Mouse (Mus musculus) urinary bladder, postnatal 25 days (tissue): ENCODE results near the gene Sfmbt2.
"Not testable (repeated sequence)": the region's sequence is repeated elsewhere in the genome, so short reads cannot be mapped to it uniquely, and the experiment has no call there.

Source experiments
- DNase-seq: peaks from one replicate; pipeline ENCODE4 v3.0.0; 2022; ENCODE audit warnings: low spot score

Gene Sfmbt2

DNA sequence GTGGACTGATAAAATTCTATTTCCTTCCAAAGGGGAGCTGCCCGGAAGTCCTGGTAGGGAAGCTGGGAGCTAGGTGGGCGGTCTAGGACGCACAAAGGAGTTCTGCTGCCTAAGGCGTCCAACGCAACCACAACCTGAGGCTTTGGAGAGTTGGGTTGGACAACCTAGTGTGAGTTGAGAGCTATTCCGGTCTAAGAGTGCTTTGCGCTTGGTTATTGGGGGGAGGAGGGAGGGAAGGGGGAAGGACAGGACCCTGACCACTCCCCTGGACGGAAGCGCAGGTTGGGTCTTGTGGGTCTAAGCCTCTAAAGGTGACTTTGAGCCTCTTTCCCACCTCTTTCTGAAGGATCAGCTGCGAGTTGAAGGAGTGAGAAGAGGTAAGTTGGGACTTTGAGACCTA, at the start of gene Sfmbt2:
TSS of gene Sfmbt2 (plus strand) at position 335 of the 400 bp plus-strand sequence.
- DNase-seq = no peak

DNA sequence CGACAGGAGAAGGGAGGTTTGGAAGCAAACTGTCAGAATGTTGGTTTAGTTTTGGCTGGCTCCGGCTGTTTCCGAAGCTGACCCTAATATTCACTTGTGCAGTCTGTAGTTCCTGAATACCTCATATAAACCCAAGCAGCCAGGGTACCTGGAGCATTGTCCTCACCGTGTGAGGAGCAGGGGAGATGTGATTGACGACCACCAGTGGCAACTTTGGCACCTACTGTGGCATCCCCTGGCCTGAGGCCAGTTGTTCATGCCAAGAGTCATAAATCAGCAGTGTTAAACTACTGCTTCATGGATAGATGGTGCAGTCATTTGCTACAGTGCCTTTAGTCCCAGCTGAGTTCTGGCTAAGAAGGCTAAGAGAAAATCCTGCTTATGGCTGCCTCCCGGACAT, 49.2 kb upstream of the Sfmbt2 start:
- DNase-seq = no peak

DNA sequence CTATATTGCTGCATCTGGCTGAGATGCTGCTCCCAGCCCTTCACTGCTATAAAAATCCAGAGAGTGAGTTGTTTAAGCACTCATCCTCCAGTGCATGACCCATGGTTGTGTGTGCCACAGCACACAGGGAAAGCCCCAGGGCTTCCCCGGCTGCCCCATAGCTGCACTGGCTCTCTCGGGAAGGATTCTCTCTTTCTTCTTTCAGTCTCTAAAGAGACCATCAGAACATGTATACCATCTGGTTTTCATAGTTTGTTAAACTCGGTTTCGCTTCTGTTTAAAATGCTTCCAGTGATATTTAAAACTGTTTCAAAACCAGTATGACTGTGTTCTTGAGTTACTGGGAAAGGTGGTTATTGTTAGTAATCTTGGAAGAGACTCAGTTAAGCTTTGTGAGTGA, 47.1 kb upstream of the Sfmbt2 start:
- DNase-seq = no peak

DNA sequence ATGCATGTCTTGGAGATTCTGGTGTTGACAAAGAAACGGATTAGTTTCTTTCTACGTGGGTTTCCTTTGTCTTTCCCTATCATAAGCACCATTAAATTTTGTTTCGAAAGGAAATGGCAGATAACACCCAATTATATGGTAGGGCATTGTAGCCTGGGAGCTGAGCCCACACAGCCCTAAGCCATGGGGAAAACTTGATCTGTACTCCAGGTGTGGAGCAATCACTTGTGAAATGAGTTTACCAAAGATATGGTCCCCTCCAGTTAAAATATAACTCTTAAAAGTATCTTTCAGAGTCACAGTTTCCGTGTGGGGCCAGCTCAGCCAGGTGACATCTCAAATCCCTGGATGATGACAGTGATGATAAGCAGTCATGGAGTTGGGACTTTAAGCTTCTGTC, 45.3 kb upstream of the Sfmbt2 start:
- DNase-seq = no peak

DNA sequence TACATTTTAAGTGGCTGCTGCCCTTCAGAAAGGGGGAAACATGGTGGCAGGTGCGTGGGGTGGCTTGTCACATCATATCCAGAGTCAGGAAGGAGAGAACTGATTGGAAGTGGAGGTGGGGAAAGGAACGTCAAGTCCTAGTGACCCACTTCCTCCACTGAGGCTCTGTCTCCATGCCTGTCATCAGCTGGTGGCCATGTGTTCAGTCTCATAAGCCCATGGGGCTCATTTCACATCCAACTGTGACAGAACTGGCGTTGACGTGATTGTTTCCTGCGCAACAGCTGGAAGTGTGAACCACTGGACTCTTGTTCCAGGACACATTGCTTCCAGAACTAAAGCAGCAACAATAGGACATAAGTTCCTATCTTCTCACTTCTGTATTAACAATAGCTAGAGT, 40.1 kb upstream of the Sfmbt2 start:
- no peak for DNase-seq

DNA sequence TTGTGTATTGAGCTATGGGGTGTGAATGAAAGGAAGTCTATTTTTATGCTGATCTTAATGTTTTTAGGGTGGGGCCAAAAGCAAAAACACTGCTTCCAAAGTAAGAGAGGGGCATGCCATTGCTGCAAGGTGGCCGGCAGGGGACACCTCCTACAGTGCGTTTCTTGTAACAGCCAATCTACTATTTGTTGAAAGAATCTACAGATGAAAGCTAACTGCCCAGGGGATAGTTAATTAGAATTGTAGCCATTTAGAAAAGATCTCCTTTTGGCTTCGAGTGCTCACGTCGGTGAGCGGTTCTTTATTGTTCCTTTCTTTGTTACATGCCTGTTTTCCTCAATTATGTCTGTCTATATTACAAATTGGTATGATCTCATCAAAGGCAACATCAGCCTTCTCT, 36.0 kb upstream of the Sfmbt2 start:
- no peak for DNase-seq

DNA sequence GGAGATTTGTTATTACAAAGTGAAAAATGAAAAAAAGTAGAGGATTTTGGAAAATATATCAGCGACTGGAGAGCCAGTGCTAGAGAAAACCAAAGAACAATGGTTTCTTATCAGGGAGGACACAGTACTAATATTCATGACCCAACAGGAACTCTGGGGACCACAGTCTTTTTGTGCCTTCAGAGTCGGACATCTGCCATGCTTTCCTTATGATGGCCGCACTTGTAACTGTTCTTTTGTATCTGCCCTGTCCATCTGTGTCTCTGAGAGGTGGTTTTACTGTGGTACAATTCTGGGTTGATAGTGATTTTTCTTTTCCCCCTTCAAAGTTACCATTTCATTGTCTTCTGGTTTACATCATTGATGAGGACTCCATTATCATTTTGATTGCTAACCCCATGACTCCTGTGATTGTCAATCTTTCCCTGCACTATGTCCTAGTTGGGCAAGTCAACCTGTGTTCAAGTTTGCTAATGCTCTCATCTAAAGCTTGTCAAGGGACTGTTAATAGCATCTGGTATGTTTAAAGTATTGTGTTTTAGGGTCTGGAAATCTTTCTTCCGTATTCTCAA, 35.2 kb upstream of the Sfmbt2 start:
- no peak for DNase-seq

DNA sequence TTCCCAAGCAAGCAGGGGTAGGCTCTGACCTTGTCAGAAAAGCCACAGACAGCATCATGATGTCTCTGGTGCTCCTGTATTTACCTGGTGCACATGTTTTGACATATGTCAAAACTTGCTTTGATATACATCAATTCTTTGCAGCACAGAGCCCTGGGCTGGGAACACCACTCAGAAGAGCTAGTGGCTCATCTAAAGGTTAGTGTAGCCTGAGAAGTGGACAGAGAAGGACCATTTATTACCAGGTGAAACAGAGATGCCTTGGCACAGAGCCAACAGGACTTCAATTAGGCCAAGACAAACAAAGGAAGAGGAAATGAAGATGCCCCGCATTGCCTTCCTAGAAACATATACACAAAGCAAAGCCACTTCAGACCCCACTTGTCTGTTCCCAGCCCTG, 30.3 kb upstream of the Sfmbt2 start:
- no peak for DNase-seq

DNA sequence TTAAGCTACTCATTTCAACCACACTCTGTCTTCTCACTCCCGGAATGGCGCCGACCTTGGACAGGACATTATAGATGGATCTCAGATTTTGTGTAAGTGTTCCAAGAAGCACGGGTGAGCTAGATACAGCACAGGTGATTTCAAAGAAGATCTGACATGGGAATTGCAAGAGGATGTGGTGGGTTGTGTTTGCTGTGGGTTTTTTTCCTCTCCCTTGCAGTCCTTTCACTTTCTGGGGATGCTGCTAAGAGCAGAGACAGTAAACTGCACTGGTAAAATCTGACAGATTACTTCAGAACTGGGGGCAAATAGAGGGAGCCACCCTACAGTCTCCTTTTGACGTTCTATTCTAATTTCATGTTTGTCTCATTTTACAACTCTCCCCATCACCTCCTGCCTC, 26.8 kb upstream of the Sfmbt2 start:
- no peak for DNase-seq

DNA sequence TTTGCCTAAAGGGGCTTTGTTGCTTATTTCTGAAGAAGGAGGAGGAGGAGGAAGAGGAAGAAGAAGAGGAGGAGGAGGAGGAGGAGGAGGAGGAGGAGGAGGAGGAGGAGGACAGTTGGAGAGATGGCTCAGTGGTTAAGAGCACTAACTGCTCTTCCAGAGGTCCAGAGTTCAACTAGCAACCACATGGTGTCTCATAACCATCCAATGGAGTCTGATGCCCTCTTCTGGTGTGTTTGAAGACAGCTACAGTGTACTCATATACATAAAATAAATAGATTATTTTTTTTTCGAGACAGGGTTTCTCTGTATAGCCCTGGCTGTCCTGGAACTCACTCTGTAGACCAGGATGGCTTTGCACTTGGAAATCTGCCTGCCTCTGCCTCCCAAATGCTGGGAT, 26.2 kb upstream of the Sfmbt2 start:
- DNase-seq = not testable (repeated sequence)

DNA sequence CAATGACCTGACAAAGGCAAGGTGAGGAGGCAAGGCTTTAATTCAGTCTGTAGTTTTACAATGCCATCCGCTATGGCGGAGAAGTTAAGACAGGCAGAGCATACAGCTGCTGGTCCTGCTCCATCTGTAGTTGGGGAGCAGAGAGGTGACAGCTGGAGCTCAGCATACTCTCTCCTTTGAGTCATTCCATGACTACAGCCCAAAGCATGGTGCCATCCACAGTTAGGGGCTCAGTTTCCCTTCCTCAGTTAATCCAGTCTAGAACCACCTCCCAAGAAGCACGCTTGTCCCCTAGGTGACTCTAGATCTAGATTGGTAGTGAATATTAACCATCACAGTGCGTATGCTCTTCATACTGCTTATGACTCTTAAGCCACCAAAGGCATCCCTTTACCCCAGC, 23.1 kb upstream of the Sfmbt2 start:
- no peak for DNase-seq

DNA sequence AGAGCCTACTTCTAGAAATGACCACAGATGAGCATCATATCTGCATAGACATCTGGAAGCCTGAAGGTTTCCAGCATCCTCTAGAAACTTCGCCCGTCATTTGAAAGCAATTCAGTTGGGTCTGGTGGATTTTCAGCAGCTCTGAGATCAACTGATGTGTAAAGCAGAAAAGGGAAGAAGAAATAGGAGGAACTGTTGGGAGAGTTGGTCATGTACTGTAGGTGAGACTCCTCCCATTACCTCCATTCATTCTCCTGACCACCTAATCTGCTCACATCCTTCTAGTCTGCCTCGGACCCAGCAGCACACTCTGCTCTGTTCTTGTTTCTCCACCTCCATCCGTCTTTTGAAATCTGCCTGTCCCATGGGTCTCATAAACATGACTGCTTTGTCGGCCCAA, 22.3 kb upstream of the Sfmbt2 start:
- no peak for DNase-seq

DNA sequence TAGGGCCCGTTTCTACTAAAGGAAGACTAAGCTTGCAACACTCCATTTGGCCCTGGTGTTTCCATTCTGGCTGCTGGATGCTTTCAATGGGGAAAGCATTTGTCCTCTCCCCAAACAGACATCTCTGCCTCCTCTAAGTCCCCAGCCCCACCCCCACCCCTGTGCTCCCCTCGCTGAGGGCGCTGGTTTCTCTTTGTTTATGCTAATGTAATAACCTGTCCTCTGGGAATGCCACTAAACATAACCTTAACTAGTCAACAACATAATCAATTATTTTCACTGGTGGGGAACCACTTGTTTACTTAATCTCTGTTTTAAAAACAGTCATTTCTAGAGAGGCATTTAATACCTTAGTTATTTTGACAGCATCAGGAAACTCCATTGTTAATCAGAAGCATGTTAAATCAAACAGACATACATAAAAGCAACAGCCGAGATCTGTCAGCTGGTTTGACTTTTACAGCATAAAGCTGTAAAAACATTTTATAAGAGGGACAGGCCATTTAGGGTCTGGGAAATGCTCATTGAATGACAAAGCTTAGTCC, 20.0 kb upstream of the Sfmbt2 start:
- no peak for DNase-seq

DNA sequence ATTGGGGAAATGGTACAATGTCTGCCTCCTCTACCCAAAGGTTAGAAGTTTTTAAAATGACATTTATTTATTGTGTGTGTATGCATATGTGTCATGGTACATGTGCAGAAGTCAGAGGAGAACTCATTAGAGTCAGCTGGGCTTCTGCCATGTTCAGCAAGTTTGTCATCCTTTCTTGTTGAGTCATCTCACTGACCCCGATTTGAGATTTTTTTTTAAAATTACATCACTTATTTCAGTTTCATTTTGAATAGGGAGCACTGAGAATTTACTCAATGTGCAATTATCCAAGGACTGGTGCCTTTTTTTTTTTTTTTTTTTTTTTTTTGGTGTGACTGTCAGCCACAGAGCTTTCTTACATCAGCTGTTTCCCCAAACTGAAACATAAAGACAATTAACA, 19.2 kb upstream of the Sfmbt2 start:
- DNase-seq = no peak

DNA sequence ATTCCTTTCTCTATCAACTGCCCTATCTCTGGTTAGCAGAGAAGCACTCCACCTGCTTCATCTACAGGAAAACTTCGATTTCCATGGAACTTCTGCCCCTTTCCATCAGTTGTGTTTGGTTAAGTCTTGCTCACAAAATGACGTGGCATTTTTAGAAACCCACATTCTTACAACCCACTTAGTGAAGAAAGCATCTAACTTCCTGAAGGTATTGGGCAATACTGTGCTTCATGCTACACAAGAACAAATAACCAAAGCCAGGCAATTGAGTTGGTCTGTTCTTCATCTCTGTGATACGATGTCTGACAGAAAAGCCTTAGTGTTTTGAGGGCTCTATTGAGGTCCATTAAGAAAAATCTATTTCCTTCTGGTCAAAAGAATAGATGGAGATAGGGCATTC, 17.4 kb upstream of the Sfmbt2 start:
- DNase-seq = no peak

DNA sequence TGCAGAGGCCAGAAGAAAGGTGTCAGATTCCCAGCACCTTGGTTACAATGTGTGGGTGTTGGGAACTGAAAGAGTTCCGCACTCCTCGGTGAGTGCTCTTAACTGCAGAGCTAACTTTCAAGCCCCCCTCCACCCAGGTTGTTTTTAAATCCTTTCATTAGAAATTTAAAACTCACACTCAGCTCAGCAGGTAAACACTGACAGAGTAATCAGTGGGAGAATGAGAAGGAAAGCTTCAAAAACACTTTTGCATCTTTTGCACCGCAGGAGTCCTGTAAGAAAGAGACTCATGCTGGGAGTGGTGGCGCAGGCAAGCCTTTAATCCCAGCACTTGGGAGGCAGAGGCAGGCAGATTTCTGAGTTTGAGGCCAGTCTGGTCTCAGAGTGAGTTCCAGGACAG, 16.4 kb upstream of the Sfmbt2 start:
- DNase-seq = no peak

DNA sequence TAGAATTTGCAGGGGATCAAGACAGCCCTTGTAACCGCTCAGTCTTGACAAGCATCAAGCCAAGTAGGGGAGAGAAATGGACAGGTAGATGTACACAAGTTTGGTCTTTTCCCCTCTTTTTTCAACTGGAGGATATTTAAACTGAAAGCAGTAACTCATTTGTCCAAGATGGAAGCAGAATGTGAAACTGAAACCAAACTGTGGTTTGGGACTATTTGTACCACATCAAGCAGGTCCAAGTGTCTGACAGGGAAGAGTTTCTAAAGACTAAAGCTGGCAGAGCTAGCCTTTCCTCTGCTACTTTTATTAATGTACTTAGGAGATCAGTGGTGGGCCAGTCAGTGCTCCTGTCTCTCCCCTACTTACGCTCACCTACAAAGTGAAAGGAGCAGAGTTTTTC, 10.4 kb upstream of the Sfmbt2 start:
- DNase-seq = no peak

DNA sequence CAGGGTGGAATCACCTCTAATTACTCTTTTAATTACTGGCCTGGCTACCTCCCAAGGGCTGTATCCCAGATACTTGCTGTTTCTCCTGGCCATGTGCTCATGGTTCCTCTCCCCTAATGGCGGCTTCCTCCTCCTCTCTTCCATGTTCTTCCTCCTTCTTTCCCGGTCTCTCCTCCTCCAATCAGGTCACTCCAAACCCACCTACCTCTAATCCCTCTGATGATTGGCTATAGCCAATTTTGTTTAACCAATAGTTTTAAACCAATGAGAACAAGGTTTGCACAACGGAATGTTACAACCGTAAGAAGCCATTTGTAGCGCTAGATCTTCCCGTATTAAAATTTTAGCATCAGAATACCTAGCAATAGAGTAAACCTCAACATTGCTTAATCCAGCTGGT, 5.2 kb upstream of the Sfmbt2 start:
- no peak for DNase-seq

DNA sequence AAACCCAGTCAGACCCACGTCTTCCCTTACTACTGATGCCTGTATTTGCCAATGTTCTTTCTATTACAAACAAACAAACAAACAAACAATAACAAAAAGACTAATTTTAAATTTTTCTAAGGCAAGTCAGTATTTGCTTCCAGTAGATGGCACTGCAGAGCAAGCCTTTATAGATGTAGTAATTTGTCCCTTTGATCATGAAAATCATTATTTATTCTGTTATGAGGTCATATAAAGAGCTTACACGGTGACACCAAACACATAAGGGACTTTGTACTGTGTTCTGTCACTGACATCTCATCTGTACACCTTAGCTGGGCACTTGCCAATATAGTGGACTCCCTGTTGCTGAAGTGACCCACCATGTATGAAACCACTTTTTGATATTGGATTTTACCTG, 4.0 kb upstream of the Sfmbt2 start:
- no peak for DNase-seq

DNA sequence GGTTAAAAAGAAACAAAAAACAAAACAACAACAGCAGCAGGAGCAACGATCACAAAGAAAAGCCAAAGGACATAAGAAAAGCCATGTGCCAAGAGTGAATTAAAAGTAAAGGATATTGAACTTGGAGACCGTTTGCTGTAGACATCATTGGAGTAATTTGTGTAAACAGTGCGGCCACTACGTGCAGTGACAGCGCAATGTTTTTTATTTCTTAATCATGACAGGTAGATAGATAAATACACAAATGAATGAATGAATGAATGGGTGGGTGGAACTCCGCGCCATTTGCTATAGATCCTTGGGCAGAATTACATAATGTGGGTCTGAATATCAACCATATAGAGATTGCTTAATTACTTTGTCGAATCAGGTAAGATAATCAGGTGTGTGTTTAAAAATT, 634 bp upstream of the Sfmbt2 start:
- no peak for DNase-seq

DNA sequence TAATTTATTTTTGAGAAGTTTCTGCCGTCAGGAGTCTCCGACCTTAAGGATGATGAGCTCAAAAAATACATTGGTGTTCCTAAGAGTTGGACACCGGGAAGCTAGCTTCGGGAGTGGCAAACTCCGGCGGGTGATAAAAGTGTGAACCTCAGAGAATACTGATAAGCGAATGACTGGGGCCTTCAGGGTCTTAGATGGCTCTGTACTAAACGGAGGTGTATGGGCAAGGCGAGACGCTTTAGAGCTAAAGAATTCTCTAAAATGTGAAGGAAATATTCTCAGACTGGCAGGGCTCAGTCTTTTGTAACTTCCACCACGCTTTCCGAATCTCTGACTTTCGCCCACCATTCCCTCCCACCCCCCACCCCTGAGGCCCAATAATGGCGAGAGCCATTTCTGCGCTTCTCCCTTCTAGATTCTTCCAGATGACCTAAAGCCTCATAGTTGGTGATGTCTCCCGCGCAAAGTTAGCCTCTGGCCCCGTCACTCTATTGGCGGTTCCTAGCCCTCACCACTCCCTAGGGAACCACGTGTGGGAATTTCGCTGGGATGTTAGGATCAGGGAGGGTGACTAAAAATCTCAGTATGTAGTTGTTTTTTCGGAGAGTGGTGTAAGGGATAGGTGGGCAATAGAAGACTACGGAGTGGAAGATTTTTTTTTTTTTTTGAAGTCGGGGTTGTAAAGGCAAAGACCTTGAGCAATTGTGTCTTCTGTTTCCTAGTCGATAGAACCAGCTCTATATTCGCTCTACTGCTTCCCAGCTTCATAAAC, 563 bp downstream of the Sfmbt2 start:
- no peak for DNase-seq

DNA sequence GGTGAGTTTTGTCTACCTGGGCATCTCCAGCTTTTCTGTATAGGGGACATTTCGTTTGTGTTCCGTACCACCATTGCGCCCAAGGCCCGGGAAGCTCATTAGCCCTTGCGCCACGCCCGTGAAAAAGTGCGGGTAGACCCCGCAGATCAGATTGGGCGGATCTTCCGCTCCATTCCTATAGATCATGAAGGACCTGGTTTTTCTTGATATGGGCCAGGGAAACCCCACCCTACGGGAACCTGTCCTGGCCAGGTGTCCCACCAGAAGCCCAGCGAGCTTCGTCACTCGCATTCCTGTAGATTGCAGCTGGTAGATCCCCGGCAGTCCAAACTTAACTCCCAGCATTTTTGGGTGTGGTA, 1.1 kb downstream of the Sfmbt2 start:
- no peak for DNase-seq

DNA sequence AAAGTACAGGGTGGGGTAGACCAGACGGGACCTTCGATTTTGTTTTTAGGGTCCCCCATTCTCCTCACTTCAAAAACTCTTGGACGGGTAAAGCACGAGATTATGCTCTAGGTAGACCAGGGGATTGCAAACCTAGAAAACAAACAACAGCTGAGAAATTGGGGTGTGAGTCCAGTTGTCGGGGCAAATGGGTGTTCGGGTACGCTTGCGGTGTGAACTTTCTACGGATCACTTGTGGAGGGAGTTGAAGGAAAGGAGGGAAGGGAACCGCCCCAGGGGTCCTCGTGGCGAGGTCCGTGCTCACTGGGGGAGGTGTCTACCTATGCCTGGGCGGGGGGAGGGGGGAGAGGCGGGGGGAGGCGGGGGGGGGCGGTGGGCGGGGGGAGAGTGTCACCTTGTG, 1.6 kb downstream of the Sfmbt2 start:
- no peak for DNase-seq

DNA sequence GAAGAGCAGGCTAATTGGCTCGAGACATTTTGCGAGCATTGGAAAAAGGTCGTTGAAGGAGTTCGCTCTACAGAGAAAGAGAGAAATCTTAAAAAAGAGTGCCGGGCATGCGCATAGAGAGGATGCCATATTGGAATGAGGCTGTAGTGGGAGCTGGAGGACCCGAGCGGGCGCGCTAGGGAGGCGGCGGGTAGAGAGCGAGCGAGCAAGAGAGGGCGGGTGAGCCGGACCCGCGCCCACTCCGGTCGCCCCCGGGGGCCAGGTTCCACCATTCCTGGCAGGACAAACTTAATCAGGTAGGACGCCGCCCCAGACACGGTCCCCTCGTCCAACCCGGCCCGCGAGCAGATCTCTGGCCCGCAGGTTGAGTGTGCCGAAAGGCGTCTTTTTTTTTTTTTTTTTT, 2.0 kb downstream of the Sfmbt2 start:
- DNase-seq = peak; percentile 57
